Mouse (Mus musculus) erythroblast, embryonic 14.5 days (primary cell): ENCODE data around the gene Rcc2.

ENCODE experiments used
- GATA1 ChIP-seq: IDR thresholded peaks from 2 replicates; pipeline ENCODE4 v1.6.1; 2012; ENCODE audit warnings: low read length, inconsistent platforms, mixed read lengths
- TAL1 ChIP-seq: IDR thresholded peaks from 3 replicates; pipeline ENCODE4 v1.6.1; 2012; ENCODE audit warnings: low read length, inconsistent platforms, mixed read lengths

DNA sequence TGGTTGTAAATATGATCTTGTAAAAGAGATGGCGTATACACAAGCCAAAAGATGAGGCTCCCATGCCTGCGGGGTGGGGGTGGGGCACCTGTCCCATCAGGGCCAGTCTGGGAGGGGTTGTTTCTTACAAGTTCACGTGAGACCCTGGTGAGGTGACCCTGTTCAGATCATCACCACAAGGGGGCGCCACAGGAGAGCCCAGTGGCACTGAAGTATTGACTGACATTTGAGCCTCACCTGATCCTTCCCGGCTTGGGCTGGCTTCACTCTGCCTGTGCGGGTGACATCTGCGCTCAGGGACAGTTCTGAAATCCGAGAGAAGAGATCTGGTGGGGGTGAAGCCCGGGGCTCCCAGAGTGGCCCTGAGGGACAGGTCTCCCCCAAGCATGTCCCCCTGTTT lies 62.8 kb downstream of the Rcc2 start:
- no peak for TF ChIP-seq GATA1
- TF ChIP-seq TAL1: no peak
